Mouse (Mus musculus) yolk sac, embryonic 10.5 days (tissue): Measurements from ENCODE around the gene Stim1.

Experiments used
- DNase-seq: peaks from one replicate; pipeline ENCODE4 v3.0.0-alpha.2; 2017; ENCODE audit warnings: low spot score

Gene Stim1

DNA sequence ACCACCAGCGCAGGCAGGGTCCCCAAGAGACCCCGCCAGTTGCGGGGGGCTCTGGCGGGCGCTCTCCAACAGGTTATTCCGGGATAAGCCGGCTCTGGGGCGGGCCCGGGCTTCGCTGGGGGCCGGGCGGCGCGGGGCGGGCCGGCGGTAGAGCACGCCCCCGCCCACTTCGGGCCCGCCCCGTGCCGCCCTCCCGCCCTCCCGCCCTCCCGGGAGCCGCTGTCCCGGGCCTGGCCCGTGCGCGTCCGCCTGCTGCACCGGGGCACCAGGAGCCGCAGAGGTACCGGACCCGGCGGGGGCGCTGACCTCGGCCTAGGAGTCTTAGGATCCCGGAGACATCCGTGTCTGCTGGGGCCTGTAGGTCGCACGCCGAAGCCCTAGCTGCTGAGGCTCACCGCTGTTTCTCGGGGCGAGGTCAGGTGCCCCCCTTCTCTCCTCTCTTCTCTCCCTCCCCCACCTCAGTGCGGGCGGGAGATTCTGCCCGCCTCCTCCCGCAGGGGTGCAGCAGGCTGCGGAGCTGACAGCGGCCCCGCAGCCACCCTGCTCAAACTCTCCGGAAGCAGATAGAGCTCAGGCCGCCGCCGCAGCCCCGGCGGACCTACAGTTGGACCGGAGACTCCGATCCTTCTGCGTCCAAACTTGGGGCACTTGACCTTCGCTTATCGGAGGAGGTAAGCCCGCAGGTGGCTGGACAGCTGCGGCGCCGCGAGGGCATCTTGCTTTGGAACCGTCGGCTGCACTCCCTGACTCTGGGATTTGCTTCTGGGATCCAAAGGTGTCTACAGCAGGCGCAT lies at the start of gene Stim1:
Gene Stim1, plus strand, starts transcription at position 206 of the 794 bp plus-strand sequence.
- DNase-seq: peak; percentile 86

DNA sequence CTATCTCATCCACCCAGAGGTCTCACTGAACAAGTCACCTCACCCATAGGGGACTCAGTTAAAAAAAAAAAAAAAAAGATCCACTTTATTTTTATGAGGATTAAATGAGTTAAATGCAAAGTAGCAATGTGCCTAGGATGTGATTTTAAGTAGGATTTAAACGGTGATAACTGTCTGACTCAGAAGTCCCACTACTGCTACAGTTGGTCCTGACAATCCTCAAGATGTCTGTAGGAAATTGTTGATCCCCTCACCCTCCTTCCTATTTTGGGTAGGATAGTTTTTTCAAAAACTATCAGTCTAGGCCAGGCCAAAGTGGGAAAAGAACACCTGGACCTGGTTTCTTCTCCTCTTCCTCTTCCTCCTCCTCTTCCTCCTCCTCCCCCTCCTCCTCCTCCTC lies 45.7 kb upstream of the Stim1 start:
- DNase-seq: no peak

DNA sequence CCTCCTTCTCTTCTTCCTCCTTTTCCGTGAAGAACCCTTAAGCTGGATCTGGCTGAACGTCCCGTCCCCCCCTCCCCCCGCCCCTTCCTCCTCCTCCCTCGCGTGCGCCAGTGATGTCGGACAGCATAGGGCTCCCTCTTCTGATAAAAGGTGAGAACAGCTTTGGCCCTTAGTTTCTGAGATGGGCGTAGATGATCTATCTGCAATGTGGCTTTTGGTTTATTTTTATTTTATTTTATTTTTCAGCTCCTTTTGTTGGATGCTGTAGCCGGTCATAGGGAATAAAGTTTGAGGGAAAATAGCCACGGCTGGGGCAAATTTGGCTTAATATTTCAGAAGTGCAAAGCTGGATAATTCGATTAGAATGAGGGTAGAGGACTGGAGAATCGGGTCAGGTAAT lies 45.3 kb upstream of the Stim1 start:
- peak; percentile 77 for DNase-seq

DNA sequence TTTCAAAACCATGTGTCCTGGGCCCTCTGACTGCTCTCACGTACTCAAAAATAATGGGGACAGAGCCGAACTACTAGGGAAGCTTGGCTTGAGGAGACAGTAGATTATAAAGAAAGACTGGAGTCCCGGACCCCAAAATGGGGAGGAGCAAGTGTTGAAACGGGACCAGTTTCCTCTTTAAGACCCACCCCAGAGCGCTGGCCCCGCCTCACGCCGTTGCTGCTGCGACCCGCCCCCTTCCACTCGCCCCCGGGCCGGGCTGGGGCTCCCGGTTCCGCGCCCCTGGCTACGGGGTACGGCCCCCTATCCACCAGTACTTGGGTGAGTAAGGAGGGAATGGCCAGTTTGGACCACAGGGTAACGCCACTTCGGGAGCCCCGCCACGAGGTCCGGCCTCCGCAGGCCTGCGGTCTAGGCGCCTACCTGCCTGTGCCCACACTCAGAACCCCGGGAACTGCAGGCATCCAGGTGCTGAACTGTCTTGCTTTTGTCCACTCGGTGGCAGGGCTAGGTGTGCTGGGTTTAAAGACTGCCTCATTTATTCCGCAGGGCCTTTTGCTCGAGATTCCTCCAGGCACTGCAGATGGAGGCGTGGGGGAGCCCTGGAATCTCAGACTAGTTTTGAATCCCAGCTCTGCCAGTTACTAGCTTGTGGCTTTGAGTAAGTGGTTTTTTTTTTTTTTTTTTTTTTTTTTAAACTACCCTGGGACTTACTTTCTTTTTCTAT lies 44.6 kb upstream of the Stim1 start:
- peak; percentile 74 for DNase-seq

DNA sequence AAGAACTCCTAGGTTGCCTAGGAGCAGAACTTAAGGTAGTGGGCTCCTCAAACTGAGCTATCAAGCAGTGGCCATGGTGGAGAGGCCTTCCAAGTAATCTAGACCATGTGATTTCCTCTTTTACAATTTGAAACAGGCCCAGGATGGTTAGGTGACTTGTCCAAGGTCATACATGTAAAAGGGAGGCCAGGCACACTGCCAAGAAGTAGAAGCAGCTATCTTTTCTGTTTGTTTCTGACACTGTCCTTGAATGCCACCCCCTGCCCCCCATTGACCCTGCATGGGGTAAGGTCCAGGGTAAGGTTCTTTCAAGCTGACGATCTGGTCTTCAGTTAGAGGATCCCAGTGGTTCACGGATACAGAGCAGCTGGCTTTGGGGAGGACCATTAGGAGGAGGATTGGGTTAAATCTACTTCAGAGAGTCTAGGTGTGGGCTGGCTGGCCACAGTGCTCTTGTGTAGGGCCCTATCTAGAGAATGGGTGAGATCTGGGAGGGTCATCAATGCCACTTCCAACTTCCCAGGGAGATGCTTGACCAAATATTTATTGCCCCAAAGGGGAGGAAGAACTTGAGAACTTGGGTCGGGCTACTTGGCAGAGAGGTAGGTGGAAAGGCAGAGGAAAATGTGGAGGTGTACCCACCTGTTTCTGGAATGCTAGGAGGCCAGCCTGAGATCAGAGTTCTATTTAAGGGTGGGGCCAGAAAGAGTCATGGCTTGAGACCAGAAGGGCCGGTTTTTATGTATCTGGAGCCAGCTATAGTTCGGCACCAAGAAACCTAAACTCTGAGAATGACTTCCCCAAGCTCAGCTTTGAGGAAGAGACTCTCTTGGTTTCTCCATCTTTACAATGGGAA lies 43.5 kb upstream of the Stim1 start:
- DNase-seq: no peak

DNA sequence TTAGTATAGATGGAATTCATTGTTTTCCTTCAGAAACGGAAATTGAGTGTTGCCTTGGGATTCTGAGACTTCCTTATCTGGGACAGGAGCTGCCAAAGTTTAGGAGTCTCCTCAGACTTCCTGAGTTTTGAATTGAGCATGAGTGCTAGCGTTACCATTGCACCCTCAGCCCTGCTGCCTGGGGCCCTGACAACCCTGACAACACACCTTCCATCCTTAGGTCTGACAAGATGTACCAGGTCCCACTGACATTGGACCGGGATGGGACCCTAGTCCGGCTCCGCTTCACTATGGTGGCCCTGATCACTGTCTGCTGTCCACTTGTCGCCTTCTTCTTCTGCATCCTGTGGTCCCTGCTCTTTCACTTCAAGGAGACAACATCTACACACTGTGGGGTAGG lies 41.6 kb upstream of the Stim1 start:
- DNase-seq: no peak

DNA sequence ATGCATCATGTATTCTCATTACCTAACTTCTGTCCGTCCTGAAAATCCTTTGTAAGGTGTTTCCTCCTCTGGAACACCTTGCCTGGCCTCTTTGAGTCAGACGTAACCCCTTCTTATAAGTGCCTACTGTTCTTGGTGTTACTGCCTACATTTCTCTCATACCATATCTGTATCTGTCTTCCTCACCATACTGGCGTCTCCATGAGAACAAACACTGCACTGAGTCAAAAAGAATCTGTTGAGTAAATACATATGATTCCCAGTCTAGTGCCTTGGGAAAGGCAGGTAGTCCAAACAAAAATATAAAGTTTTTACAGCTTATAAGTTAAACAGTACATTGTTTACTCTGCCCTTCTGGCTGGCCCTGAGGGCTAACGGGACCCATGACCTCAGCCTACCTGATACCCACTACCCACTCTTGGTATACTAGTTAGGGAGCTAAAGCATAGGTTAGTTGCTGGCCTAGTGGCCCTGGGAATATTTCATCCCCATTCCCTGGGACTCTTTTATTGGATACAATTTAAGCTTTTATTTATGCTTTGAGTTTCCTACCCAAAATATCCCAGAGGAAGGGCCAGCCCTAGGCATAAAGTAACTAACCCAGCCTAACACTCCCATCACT lies 39.4 kb upstream of the Stim1 start:
- no peak for DNase-seq

DNA sequence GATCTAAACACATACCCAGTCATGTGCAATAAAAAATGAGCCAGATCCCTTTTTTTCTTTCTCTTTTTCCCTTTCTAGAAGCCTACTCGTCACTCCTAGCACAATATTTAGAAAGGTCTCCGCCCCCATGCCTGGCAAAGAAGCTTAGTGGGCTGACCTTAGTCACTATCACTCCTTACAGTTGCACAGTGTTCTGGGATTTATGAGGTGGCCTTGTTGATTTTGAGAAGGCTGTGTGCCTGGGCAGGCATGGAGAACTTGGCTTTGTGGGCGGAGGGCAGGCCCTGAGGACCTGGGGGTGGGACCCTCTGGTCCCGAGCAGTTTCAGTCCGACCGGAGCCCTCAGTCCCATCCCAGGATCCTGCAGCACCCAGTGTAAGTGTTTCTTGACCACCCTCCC lies 37.8 kb upstream of the Stim1 start:
- no peak for DNase-seq

DNA sequence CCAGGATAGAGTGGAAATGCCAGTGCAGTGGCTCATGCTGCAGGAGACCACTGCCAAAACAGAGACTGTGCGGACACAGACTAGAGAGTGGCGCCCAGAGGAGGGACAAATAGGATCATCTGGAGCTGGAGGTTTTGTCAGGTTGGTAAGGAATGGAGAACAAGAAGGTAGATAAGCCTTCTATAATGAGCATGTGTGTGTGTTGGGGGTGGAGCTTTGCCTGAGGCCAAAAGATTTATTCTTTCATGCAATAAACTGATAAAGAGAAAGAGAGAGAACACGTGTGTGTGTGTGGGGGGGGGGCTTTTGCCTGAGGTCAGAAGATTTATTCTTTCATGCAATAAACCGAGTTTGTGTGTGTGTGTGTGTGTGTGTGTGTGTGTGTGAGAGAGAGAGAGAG lies 34.5 kb upstream of the Stim1 start:
- no peak for DNase-seq

DNA sequence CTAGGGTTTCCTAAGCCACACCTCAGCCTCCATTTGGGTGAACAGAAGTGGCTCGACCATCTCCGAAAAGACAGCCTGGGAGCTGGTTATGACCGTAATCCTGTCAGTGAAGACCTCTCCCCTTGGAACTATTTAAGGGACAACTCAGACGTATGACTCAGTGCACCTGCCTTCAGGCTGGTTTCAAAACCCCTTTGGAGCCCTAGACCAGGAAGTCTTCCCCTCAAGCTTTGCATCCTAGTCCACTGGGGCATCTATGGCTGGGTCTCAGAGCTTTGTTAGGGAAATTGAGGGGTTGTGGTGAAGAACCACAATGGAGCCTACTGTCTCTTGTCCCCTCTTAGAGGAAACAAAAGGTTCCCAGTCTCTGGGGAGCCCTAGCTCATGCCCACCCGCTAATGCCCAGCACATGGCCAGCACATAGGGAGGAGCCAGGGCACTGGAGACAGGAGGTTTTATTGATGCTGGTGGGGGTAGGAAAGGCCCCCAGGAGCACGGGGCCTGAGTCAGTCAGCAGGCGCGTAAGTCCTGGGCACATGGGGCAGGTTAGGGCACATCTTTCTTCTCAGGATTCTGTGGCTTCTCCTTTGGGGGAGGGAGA lies 28.8 kb upstream of the Stim1 start:
- DNase-seq: no peak

DNA sequence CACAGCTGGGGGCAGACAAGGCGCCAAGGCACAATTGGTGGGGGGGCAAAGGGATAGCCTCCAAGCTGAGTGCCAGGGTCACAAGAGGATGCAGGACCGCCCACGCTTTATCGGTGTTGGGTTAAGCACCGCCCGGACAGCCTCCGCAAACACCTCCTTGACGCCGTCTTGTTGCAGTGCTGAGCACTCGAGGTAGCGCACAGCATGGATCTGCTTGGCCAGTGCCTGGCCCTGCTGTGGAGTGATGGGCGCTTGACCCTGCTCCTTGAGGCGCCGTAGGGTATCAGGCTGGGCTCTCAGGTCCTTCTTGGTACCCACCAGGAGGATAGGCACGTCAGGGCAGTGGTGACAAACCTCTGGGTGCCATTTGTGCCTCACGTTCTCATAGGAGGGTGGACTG lies 28.0 kb upstream of the Stim1 start:
- no peak for DNase-seq

DNA sequence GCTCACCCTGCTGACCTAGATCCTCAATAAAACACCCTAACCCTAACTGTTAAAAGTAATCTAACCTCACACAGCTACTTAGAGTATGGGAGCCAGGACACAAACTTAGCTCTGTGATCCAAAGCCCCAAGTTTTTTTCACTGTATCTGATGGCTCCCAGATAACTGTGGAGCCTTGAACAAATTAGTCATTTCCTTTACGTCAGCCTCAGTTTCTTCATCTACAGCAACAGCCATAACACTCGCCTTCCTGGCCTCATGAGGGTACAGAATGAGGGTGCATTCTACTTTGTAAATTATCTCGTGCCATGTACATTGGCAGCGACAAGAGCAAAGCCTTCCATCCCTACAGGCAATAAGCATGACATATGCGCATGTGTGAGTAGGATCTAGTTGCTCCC lies 25.2 kb upstream of the Stim1 start:
- no peak for DNase-seq

DNA sequence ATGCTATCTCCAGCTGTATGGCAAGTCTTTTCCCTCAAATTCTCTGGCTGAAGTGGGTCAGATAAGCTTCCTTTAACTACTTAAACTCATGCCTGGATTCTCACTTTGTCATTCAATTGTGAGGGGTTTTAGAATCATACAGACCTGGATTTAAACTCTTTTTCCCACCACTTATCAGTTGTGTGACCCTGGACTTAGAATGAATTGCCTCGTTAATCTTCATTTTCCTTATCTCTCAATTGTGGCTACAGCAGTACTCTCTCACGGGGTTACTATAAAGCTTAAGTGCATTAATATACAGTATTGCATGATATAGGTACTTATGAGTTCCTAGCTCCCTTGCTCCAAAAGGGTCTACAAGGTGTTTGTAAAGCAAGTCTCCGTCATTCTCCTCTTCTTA lies 24.7 kb upstream of the Stim1 start:
- DNase-seq: no peak

DNA sequence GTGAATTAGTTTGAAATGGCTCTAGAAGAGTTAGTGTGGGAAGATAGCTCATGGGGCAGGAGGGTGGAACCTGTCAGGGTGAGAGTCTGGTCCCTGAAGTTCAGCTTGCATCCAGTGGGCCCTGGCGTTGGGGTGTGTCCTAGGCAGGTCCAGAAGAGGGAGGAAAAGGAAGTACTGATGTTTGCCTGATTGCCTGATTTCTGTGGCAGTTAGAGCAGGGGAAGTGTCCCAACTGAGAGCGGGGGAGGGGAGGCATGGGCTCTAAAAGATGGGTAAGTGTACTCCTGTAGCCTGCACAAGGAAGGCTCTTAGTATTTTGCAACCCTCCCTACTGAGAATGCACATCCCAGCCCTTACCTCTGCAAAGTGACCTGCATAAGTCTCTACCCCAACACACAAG lies 23.7 kb upstream of the Stim1 start:
- peak; percentile 19 for DNase-seq

DNA sequence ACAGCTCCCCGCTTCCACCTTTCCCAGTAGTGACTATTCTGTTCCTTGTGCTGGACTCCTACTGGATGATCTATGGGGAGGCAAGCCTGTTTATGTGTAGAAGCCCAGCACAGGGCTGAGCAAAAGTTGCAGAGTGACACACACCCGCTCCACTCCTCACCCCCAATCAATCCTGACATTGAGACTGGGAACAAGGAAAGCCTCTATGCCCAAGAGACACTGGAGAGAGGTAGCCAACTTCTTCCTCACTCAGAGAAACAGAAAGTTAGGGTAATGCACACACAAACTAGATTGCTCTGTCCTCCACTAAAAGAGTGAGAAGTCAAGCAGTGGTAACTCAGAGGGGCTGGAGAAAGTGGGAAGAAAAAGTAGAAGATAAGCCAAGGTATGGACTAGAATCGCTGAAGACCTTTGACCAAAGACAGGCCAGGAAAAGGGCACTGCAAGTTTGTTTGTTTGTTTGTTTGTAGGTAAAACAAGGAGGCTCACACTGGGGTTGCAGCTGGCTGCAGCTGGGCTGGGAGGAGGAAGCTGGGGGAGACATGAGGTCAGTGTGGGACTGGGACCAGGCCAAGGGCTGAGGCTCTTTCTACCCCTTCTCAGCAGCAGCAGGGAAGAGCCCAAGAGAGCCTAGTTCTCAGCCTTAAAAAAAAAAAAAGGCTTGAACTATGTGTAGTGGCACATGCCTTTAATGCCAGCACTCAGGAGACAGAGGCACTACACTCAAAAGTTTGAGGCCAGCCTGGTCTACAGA lies 22.6 kb upstream of the Stim1 start:
- peak; percentile 24 for DNase-seq

DNA sequence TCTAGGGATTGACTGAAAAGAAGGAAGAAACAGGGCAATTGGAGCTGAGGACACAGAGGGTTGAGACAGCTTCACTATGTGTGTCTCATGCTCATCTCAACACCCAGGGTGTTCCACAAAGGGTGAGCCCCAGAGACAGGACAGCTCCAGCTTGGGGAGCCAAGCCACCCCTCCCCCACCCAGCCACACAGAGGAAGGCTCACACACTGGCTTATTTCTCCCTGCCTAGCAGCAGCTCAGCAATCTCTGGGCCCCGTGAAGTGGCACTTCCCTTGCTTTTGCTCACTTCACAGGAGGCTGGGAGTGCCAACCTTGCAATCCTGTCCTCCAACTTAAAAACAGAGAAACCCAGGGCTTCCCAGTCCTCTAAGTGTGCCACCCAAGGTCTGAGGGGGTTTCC lies 21.8 kb upstream of the Stim1 start:
- peak; percentile 39 for DNase-seq

DNA sequence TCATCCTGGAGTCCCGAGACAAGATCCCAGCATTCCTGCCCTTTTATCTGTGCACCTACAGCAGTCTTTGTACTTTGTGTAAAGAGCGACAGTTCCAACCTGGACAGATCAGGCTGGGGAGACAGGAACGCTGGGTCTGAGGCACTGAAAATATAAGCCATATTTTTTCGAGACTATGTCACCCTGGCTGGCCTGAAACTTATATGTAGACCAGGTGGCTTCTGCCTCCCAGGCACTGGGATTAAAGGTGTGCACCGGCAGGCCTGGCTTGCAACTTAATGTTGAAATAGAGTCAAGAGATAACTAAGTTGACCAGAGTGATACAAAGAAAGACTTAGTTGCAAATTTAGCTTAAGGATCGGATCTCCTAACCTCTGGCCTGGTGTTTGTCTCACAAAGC lies 21.3 kb upstream of the Stim1 start:
- DNase-seq: peak; percentile 44

DNA sequence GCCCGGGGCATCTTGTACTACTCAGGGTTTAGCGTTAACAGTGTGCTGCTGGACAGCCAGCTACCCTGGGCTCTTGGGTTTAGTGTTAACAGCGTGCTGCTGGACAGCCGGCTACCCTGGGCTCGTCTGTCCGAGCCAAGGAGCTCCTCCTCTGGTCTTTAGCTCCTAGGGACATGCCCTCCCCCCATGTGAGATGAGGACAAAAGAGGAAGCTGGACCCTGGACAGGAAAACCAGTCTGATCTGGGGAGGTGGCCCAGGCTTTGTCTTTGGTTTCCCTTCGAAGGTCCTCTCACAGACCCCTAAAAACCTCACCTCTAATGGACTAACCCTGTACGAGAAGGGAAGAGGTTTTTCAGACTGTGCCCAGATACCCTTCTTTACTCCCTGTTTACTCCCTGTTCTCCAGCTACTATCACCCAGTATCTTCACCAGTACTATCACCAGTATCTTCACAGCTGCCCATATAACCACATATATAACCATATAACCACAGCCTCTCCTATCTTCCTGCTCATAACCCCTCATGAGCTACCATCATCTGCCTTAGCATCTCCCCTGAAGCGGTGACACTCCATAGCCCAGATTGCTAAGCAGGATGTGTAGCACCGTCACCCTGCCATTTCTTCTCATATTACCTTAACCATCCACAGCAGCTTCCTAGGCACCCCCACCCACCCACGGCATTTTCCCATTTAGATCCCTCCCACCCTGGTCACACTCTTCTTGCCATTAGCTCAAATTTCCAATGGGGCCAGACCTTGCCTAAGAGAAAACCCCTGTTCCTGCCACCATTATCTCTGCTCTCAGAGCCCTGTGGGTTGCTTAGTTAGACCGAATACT lies 20.4 kb upstream of the Stim1 start:
- peak; percentile 22 for DNase-seq

DNA sequence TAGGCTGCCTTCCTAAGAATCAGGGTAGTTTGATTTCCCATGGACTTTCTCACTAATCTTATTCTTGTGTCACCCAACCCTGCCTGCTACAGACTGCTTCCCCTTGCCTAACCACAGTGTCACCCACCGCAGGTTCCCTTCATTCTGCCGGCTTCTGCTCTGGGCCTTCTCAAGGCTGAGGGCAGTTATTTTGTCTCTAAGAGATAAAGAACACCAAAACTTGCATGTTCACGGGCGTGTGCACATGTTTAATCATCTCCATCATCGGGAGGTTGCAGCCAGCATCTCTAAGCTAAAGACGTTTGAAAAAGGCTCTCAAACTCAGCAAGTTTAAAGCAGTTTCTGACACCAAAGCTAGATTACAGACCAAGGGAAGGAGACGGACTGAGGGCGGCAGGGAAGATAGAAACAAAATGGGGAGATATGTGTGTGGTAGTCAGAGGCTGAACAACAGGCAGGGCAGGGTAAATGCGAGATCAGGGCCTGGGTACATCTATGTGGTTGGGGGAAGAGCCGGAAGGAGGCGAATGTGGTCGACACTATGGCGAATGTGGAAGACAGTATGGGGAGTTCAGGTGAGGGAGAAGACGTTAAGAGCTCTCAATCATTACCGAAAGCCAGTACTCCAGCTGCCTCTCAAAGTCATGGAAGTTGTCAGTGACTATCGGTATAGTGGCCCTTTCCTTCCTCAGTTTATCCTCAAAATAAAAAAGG lies 18.8 kb upstream of the Stim1 start:
- no peak for DNase-seq

DNA sequence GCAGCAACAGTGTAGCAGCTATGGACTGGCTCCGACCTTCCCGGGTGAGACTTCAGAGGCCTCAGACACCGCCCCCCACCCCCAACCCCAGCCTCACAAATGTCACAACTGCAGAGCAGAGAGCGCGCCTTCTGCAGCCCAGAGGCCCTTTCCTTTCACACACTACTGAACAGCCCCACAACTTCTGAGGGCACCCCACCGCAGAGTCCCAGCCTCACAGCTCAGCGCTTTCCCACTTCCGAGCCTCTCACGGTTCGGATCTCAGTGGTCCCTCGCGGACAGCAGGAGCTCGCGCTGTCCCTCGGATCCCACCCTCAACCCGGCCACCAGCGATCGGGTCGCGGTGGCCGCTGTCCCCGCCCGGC lies 18.1 kb upstream of the Stim1 start:
- DNase-seq: peak; percentile 64
